Mouse (Mus musculus) liver, embryonic 12.5 days (tissue): Measurements from ENCODE around the gene Sh3bgrl. TPM values are rescaled to one million over a fixed set of nuclear protein-coding genes. Genes with fewer than 3 reads are reported as not detected.

Experiments used
- ATAC-seq: fragments of 200-750 bp; cut with Nextera tagmentation; 2 replicates; pipeline ENCODE4 v1.8.0; 2017; ENCODE audit warnings: moderate number of reproducible peaks, mild to moderate bottlenecking, moderate library complexity
- H3K27ac ChIP-seq: fragments of 300-500 bp; sonication (generic); 2 replicates; pipeline ENCODE4 v1.5.1; 2016; ENCODE audit warnings: mild to moderate bottlenecking
- H3K27me3 ChIP-seq: fragments of 300-500 bp; sonication (generic); replicated peaks from 2 replicates; pipeline ENCODE4 v1.6.1; 2016; ENCODE audit warnings: mild to moderate bottlenecking, moderate library complexity
- H3K36me3 ChIP-seq: fragments of 300-500 bp; sonication (generic); 2 replicates; pipeline ENCODE4 v1.6.1; 2016; ENCODE audit warnings: mild to moderate bottlenecking, moderate library complexity
- H3K4me1 ChIP-seq: fragments of 300-500 bp; sonication (generic); 2 replicates; pipeline ENCODE4 v1.6.1; 2016
- H3K4me2 ChIP-seq: fragments of 300-500 bp; sonication (generic); 2 replicates; pipeline ENCODE4 v1.6.1; 2016; ENCODE audit warnings: mild to moderate bottlenecking, moderate library complexity
- H3K4me3 ChIP-seq: fragments of 300-500 bp; sonication (generic); 2 replicates; pipeline ENCODE4 v1.5.1; 2016; ENCODE audit warnings: mild to moderate bottlenecking, moderate library complexity
- H3K9ac ChIP-seq: fragments of 300-500 bp; sonication (generic); 2 replicates; pipeline ENCODE4 v1.6.1; 2016; ENCODE audit warnings: mild to moderate bottlenecking, moderate library complexity
- H3K9me3 ChIP-seq: fragments of 300-500 bp; sonication (generic); replicated peaks from 2 replicates; pipeline ENCODE4 v1.6.1; 2016; ENCODE audit warnings: mild to moderate bottlenecking, moderate library complexity
- WGBS: fragments of 180-500 bp; shearing (Covaris S2); methylation state at CpG from one replicate; pipeline ENCODE4 v1.1.7; 2016; ENCODE audit not compliant: insufficient replicate concordance; 5-methylcytosine and 5-hydroxymethylcytosine counted together
- polyA plus RNA-seq: library from polyadenylated mRNA; unstranded; fragments of >200 nt; fragmentation: Nextera tagmentation; extraction: Ambion mirVana; gene quantifications from 2 replicates; pipeline ENCODE4 v1.2.1, GENCODE M21; 2016

Gene Sh3bgrl
- polyA plus RNA-seq, 1 experiment from 2014 or later = 60.5 TPM

GRCm38 (mm10) chrX:109136306-109136705, 41.1 kb downstream of the Sh3bgrl start:
- no peaks in the 10 kb centered on the region for H3K36me3 ChIP-seq
- H3K4me2 ChIP-seq = no peak overlapping the region
- H3K4me3 ChIP-seq = no peak overlapping the region
- no peaks in the 10 kb centered on the region for H3K9me3 ChIP-seq
- no peak for ATAC-seq
- no peak overlapping the region for H3K27ac ChIP-seq
- H3K9ac ChIP-seq = no peak overlapping the region
- H3K27me3 ChIP-seq = no peaks in the 10 kb centered on the region
- no peaks in the 10 kb centered on the region for H3K4me1 ChIP-seq

GRCm38 (mm10) chrX:109136820-109137219, 41.7 kb downstream of the Sh3bgrl start:
- Histone ChIP-seq H3K36me3 (no peaks in the 10 kb centered on the region), H3K27me3 (no peaks in the 10 kb centered on the region), H3K9ac (no peak overlapping the region), H3K4me2 (no peak overlapping the region), H3K4me1 (no peaks in the 10 kb centered on the region), H3K27ac (no peak overlapping the region), H3K4me3 (no peak overlapping the region), H3K9me3 (no peaks in the 10 kb centered on the region)
- no peak for ATAC-seq
- WGBS = 76% methylated on average over 2 of the region's 2 CpGs

- H3K4me2 ChIP-seq = no peak overlapping the region
- no peaks in the 10 kb centered on the region for H3K36me3 ChIP-seq
- 72% methylated on average over 2 of the region's 2 CpGs for WGBS
- no peak overlapping the region for H3K4me3 ChIP-seq
- no peaks in the 10 kb centered on the region for H3K4me1 ChIP-seq
- no peak overlapping the region for H3K9ac ChIP-seq
- H3K27me3 ChIP-seq = no peaks in the 10 kb centered on the region
- no peak for ATAC-seq
- no peak overlapping the region for H3K27ac ChIP-seq
- H3K9me3 ChIP-seq = no peaks in the 10 kb centered on the region
Observed at GRCm38 (mm10) chrX:109137295-109137694, 42.1 kb downstream of the Sh3bgrl start.

- Histone ChIP-seq H3K4me3 (no peak overlapping the region), H3K4me1 (no peaks in the 10 kb centered on the region), H3K9ac (no peak overlapping the region), H3K27me3 (no peaks in the 10 kb centered on the region), H3K27ac (no peak overlapping the region), H3K9me3 (no peaks in the 10 kb centered on the region), H3K4me2 (no peak overlapping the region), H3K36me3 (no peaks in the 10 kb centered on the region)
- no peak for ATAC-seq
- WGBS = 73% methylated on average over 1 of the region's 1 CpGs
Observed at GRCm38 (mm10) chrX:109141337-109141870, 46.2 kb downstream of the Sh3bgrl start.

- 61% methylated on average over 4 of the region's 4 CpGs for WGBS
- H3K27ac ChIP-seq = no peak overlapping the region
Observed at GRCm38 (mm10) chrX:109142281-109142680, 47.1 kb downstream of the Sh3bgrl start.

GRCm38 (mm10) chrX:109145779-109146178, 50.6 kb downstream of the Sh3bgrl start:
- Histone ChIP-seq H3K9ac (no peak overlapping the region), H3K4me2 (no peak overlapping the region), H3K36me3 (no peaks in the 10 kb centered on the region), H3K4me1 (no peaks in the 10 kb centered on the region), H3K4me3 (no peak overlapping the region), H3K9me3 (no peaks in the 10 kb centered on the region), H3K27ac (no peak overlapping the region), H3K27me3 (no peaks in the 10 kb centered on the region)
- WGBS = 71% methylated on average over 6 of the region's 6 CpGs
- ATAC-seq = no peak

More at GRCm38 (mm10) chrX:109142281-109142680, 47.1 kb downstream of the Sh3bgrl start:
- Histone ChIP-seq H3K9me3 (no peaks in the 10 kb centered on the region), H3K4me2 (no peak overlapping the region), H3K4me1 (no peaks in the 10 kb centered on the region), H3K27me3 (no peaks in the 10 kb centered on the region), H3K9ac (no peak overlapping the region), H3K36me3 (no peaks in the 10 kb centered on the region), H3K4me3 (no peak overlapping the region)
- ATAC-seq = no peak

GRCm38 (mm10) chrX:109147108-109147507, 51.9 kb downstream of the Sh3bgrl start:
- Histone ChIP-seq H3K4me3 (no peak overlapping the region), H3K27me3 (no peaks in the 10 kb centered on the region), H3K4me1 (no peaks in the 10 kb centered on the region), H3K36me3 (no peaks in the 10 kb centered on the region), H3K27ac (no peak overlapping the region), H3K4me2 (no peak overlapping the region), H3K9me3 (no peaks in the 10 kb centered on the region), H3K9ac (no peak overlapping the region)
- ATAC-seq = no peak
- WGBS = 66% methylated on average over 3 of the region's 3 CpGs

GRCm38 (mm10) chrX:109151228-109151627, 56.1 kb downstream of the Sh3bgrl start:
- H3K4me3 ChIP-seq = no peak overlapping the region
- H3K27me3 ChIP-seq = no peaks in the 10 kb centered on the region
- no peak for ATAC-seq
- H3K9ac ChIP-seq = no peak overlapping the region
- H3K36me3 ChIP-seq = 0 out of 2 replicates have a peak, but pooled peaks cover 7% of the 10 kb centered on the region
- no peak overlapping the region for H3K4me2 ChIP-seq
- 86% methylated on average over 2 of the region's 2 CpGs for WGBS
- H3K27ac ChIP-seq = no peak overlapping the region
- H3K4me1 ChIP-seq = no peaks in the 10 kb centered on the region
- no peaks in the 10 kb centered on the region for H3K9me3 ChIP-seq

GRCm38 (mm10) chrX:109160326-109160725, 65.2 kb downstream of the Sh3bgrl start:
- no peak for ATAC-seq
- no peaks in the 10 kb centered on the region for H3K36me3 ChIP-seq
- H3K27ac ChIP-seq = no peak overlapping the region
- H3K9me3 ChIP-seq = no peaks in the 10 kb centered on the region
- no peaks in the 10 kb centered on the region for H3K27me3 ChIP-seq
- no peak overlapping the region for H3K4me3 ChIP-seq
- H3K4me1 ChIP-seq = no peaks in the 10 kb centered on the region
- WGBS = 65% methylated on average over 1 of the region's 1 CpGs
- H3K4me2 ChIP-seq = no peak overlapping the region
- no peak overlapping the region for H3K9ac ChIP-seq

GRCm38 (mm10) chrX:109160901-109161300, 65.7 kb downstream of the Sh3bgrl start:
- H3K9me3 ChIP-seq = no peaks in the 10 kb centered on the region
- no peak overlapping the region for H3K4me3 ChIP-seq
- H3K36me3 ChIP-seq = no peaks in the 10 kb centered on the region
- no peak overlapping the region for H3K9ac ChIP-seq
- no peak overlapping the region for H3K4me2 ChIP-seq
- no peak overlapping the region for H3K27ac ChIP-seq
- 69% methylated on average over 4 of the region's 4 CpGs for WGBS
- no peaks in the 10 kb centered on the region for H3K27me3 ChIP-seq
- no peak for ATAC-seq
- H3K4me1 ChIP-seq = no peaks in the 10 kb centered on the region

- Histone ChIP-seq H3K36me3 (no peaks in the 10 kb centered on the region), H3K4me3 (no peak overlapping the region), H3K4me2 (no peak overlapping the region), H3K9ac (no peak overlapping the region), H3K9me3 (no peaks in the 10 kb centered on the region), H3K27me3 (no peaks in the 10 kb centered on the region), H3K4me1 (no peaks in the 10 kb centered on the region), H3K27ac (no peak overlapping the region)
- 56% methylated on average over 2 of the region's 2 CpGs for WGBS
- no peak for ATAC-seq
Observed at GRCm38 (mm10) chrX:109175038-109175437, 79.9 kb downstream of the Sh3bgrl start.

- Histone ChIP-seq H3K4me3 (no peak overlapping the region), H3K27me3 (no peaks in the 10 kb centered on the region), H3K4me1 (no peaks in the 10 kb centered on the region), H3K36me3 (no peaks in the 10 kb centered on the region), H3K9me3 (no peaks in the 10 kb centered on the region), H3K27ac (no peak overlapping the region), H3K9ac (no peak overlapping the region), H3K4me2 (no peak overlapping the region)
- WGBS = 47% methylated on average over 3 of the region's 3 CpGs
- no peak for ATAC-seq
Observed at GRCm38 (mm10) chrX:109175470-109175869, 80.3 kb downstream of the Sh3bgrl start.
